Mouse (Mus musculus): ENCODE measurements at regions not wholly inside any gene's neighbourhood (a gene's known extent, or its start where the extent isn't known, plus 50 kb on each side); places are given as distances from the start of the nearest gene placed in this dataset.

DNA sequence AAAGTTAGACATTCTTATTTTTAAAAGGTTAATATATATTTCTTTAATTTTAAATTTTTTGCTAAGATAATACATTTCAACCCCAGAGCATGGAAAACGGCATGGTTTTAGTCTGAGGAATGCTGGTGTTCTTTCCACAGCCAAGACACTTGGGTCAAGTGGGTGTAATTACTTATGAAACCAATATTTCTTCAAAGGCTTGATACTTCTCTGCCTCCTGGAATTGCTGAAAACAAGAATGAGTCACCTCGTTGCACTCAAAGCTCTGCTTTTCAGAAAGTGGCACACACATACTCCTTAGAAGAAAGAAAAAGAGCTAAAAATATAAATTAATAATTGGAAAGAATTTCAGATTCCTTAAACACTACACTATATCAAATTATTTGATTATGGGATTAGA is 331.8 kb upstream of the Btbd3 start:
- WGBS = 87% methylated on average over 2 of the region's 2 CpGs
- ATAC-seq (ENCODE audit: low read depth) = no peak
- H3K36me3 ChIP-seq = no peaks in the 10 kb centered on the region

DNA sequence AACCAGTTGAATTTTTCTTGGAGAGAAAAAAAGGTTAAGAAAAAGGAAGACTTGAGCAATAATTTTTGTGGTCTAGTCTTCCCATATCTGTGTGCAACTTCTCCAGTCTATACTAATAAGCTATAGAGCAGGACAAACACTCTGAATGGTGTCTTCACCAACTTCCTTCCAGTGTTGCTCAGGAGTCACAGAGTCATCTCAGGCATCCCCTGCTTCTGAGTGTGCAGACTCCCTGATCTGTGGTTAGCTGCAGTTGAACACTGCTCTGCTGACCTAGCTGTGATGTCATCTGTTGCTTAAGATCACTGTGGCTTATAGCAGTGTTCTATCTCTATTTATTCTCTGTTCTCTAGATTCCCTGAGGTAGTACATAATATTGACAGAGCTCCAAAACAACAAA is 357.9 kb upstream of the Btbd3 start:
- H3K9me3 ChIP-seq = no peaks in the 10 kb centered on the region
- no peaks in the 10 kb centered on the region for H3K27me3 ChIP-seq
- no peak overlapping the region for H3K4me3 ChIP-seq
- H3K4me1 ChIP-seq (replicated peaks) = no peaks in the 10 kb centered on the region
- H3K4me2 ChIP-seq = no peak overlapping the region
- no peak overlapping the region for H3K27ac ChIP-seq (replicated peaks)
- ATAC-seq (ENCODE audit: low read depth) = no peak
- no peaks in the 10 kb centered on the region for H3K36me3 ChIP-seq
- H3K9ac ChIP-seq = no peak overlapping the region

More for the DNA sequence above, 331.8 kb upstream of the Btbd3 start:
- H3K4me1 ChIP-seq (replicated peaks) = no peaks in the 10 kb centered on the region
- H3K4me2 ChIP-seq = no peak overlapping the region
- H3K27ac ChIP-seq (replicated peaks) = no peak overlapping the region
- H3K9ac ChIP-seq = no peak overlapping the region
- no peaks in the 10 kb centered on the region for H3K9me3 ChIP-seq
- H3K4me3 ChIP-seq = no peak overlapping the region
- no peaks in the 10 kb centered on the region for H3K27me3 ChIP-seq

DNA sequence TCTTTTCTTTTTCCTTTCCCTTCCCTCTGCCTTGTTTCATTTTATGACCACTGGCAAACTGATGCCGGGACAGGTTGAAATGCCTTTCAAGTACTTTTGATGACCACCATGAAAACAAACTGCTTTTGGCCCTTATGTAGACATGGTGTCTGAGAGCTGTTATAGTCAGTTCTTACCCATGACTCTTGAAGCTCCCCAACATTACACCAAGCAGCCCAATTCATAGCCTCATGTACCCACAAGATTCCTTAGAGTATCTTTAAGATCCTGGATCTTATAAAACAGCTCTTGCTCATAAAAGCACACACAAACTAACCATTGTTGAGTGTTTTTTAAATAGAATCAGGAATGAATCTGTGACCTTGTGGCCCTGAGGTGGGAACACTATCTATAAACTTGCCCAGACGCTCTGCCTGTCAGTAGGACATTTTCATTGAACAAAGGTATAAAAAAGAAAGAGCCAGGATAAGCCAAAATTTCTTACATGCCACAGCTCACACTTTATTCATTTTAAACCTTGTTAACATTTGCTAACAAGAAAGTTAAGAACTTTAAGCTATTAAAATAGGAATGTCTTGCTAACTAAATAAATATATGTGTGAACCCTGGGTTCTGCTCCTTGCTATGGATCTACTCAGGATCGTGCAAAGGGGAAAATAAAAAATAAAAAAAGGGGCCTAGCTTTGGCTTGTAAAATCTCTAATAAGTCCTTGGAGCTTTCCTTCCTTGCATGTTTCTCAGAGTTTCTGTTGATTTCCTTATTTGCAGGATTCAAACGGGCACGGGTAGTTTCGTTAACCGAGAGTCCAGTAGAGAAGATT is 375.9 kb upstream of the Btbd3 start:
- Histone ChIP-seq H3K27ac (replicated peaks) (no peak overlapping the region), H3K9me3 (no peaks in the 10 kb centered on the region), H3K4me2 (no peak overlapping the region), H3K27me3 (no peaks in the 10 kb centered on the region), H3K4me1 (replicated peaks) (no peaks in the 10 kb centered on the region), H3K9ac (no peak overlapping the region), H3K4me3 (no peak overlapping the region), H3K36me3 (no peaks in the 10 kb centered on the region)
- ATAC-seq (ENCODE audit: low read depth) = no peak
- WGBS = 85% methylated on average over 7 of the region's 7 CpGs

DNA sequence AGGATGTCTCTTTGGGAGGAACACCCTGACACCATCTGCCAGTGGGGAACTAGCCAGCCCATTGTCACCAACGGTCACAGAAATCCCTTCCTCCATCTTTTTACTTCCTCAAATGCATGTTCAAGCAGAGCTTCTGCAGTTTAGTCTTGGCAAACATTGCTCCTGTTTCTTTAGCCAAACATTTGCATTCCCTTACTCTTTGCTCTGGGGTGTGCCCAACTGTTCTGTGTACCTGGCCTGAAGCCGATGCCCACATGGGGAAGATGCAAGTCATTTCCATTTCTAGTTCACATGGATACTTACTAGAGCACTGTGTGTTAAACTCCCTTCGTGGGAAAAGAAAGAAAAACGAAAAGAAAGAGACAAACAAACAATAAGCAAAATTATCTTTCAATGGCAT is 386.7 kb upstream of the Btbd3 start:
- no peak overlapping the region for H3K9ac ChIP-seq
- H3K27ac ChIP-seq (replicated peaks) = no peak overlapping the region
- no peaks in the 10 kb centered on the region for H3K4me1 ChIP-seq (replicated peaks)
- no peaks in the 10 kb centered on the region for H3K27me3 ChIP-seq
- no peak for ATAC-seq (ENCODE audit: low read depth)
- no peak overlapping the region for H3K4me3 ChIP-seq
- WGBS = 84% methylated on average over 4 of the region's 4 CpGs
- no peaks in the 10 kb centered on the region for H3K9me3 ChIP-seq
- H3K4me2 ChIP-seq = no peak overlapping the region
- no peaks in the 10 kb centered on the region for H3K36me3 ChIP-seq

DNA sequence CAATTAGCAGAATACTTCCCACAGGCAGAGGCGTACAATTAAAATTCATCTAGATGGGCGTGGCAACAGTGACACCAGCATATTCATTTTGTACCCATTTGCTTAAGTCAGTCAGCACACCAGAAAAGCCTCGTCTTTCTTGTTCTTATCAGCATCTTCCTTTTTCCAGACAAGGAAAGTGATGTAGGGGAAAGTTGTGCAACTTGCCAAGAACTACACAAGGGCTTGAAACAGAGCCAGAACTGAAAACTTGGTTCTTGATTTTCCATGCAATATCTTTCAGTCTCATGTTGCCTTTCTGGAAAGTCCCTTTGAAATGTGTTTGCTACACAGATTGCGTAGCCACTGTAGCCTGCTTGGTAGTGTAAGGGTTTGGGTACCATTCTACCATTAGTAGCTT is 401.9 kb upstream of the Btbd3 start:
- Histone ChIP-seq H3K9me3 (no peaks in the 10 kb centered on the region), H3K27me3 (no peaks in the 10 kb centered on the region), H3K27ac (replicated peaks) (no peak overlapping the region), H3K9ac (no peak overlapping the region), H3K4me1 (replicated peaks) (no peaks in the 10 kb centered on the region), H3K4me2 (no peak overlapping the region), H3K36me3 (no peaks in the 10 kb centered on the region), H3K4me3 (no peak overlapping the region)
- WGBS = 81% methylated on average over 4 of the region's 4 CpGs
- no peak for ATAC-seq (ENCODE audit: low read depth)

DNA sequence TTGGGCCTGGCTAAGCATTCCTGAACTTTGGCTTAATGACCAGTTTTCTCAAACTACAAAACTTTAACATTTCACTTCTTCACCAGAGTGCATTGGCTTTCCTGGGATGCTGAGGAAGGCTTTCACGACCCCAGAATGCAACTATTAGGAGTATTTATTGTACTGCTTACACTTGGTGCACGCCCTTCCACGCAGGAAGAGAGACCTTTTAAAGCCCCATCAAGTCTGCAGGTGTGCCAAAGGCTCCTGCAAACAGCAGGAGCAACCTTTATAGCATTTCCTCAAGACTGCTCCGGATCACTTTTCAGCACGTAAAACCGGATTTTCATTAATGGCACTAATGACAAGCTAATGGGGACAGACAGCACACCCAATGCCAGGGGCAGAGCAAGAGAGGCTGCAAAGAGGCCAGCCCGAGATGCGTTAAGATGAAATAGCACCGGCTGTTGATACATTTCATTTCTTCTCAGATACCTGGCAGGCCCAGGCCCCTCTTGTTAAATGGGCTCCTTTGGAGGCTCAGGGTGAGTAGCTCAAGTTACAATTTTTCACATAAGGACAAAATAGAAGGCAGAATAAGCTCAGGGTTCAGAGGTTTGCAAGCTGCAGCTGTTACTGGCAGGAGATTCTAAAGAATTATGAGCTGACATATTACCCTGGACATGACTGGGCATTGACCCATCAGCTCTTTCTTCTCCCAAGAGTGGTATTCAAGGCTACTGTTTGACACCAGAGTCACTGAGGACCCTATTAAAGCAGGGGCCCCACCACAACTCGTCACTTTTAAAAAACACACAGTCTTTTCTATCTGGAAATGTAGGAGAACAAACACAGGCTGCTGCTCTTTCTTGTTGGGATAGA is 402.7 kb upstream of the Btbd3 start:
- no peaks in the 10 kb centered on the region for H3K9me3 ChIP-seq
- H3K9ac ChIP-seq = no peak overlapping the region
- H3K27me3 ChIP-seq = no peaks in the 10 kb centered on the region
- H3K36me3 ChIP-seq = no peaks in the 10 kb centered on the region
- 69% methylated on average over 10 of the region's 10 CpGs for WGBS
- no peak overlapping the region for H3K4me2 ChIP-seq
- H3K27ac ChIP-seq (replicated peaks) = no peak overlapping the region
- ATAC-seq (ENCODE audit: low read depth) = no peak
- no peaks in the 10 kb centered on the region for H3K4me1 ChIP-seq (replicated peaks)
- no peak overlapping the region for H3K4me3 ChIP-seq

DNA sequence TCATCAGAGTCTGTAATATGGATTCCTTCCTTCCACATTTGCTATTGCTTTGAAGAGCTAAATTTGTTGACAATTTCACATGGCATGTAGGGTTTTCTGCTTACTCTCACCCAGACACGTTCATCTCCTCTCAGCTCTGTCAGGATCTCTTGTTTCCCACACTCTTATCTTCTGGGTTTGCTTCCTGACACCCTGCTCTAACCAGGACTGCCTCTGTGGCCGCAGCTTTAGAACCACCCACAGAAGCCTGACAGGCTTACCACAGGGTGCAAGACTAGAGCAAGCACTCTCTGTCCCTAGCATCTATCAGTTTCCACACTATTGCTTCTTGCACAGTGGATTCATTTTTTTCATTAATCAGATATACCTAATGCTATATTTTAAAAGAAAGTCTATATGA is 408.5 kb upstream of the Btbd3 start:
- no peak for ATAC-seq (ENCODE audit: low read depth)
- H3K9me3 ChIP-seq = no peaks in the 10 kb centered on the region
- H3K36me3 ChIP-seq = no peaks in the 10 kb centered on the region
- no peak overlapping the region for H3K27ac ChIP-seq (replicated peaks)
- H3K27me3 ChIP-seq = no peaks in the 10 kb centered on the region
- H3K4me2 ChIP-seq = no peak overlapping the region
- no peaks in the 10 kb centered on the region for H3K4me1 ChIP-seq (replicated peaks)
- no peak overlapping the region for H3K9ac ChIP-seq
- no peak overlapping the region for H3K4me3 ChIP-seq
- 58% methylated on average over 2 of the region's 2 CpGs for WGBS

DNA sequence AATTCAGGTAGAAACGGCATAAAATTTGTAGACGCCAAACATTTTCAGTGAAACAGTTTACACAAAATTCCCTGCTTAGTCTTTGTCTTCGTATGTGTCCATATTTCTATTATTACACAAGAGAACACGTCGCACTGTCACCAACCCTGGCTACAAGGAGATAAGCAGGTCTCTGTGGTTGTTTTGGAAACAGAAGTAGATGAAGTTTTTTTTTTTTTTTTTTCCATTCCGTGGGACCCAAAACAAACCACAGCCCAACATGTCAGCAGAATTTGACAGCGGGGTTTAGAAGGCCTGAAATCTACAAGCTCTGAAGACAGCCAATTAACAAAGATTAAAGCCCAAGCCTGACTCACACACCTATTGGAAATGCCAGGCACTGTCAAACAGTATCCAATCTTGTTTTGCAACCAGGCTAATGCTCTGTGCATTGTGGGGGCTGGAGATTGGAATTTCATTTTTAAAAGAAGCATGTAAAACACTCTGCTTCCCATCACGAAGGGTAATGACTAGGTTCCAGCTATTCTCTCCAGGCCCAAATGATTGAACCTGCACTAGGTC is 428.5 kb upstream of the Btbd3 start:
- H3K4me2 ChIP-seq = no peak overlapping the region
- H3K27me3 ChIP-seq = no peaks in the 10 kb centered on the region
- H3K36me3 ChIP-seq = no peaks in the 10 kb centered on the region
- ATAC-seq (ENCODE audit: low read depth) = no peak
- H3K4me1 ChIP-seq (replicated peaks) = no peaks in the 10 kb centered on the region
- H3K9me3 ChIP-seq = no peaks in the 10 kb centered on the region
- H3K27ac ChIP-seq (replicated peaks) = no peak overlapping the region
- no peak overlapping the region for H3K4me3 ChIP-seq
- WGBS = 84% methylated on average over 8 of the region's 8 CpGs
- no peak overlapping the region for H3K9ac ChIP-seq

DNA sequence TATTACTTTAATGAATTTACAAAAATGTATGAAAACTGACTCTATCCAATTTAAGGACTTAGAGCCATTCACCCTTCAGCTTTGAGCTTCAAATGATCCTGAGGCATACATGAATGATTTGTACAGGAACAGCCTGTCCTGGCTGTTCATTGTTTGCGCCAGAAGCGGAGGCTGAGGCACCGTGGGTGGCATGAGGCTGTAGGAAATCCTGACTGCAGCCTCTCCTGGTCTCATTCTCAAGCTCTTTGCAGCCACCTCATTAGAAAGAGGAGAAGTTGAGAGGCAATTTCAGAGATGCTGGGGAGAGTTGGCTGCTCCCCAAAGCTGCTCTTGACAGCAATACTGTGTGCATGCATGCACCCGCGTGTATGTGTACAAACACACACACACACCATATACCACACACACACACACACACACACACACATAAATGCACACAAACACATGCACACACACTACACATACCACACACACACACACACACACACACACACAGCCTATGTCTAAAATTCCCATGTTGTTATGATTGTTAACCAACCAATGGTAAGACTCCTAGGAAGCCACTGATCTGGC is 434.9 kb upstream of the Btbd3 start:
- H3K9me3 ChIP-seq = no peaks in the 10 kb centered on the region
- no peak overlapping the region for H3K27ac ChIP-seq (replicated peaks)
- ATAC-seq (ENCODE audit: low read depth) = no peak
- no peaks in the 10 kb centered on the region for H3K27me3 ChIP-seq
- no peak overlapping the region for H3K9ac ChIP-seq
- no peaks in the 10 kb centered on the region for H3K36me3 ChIP-seq
- H3K4me1 ChIP-seq (replicated peaks) = no peaks in the 10 kb centered on the region
- no peak overlapping the region for H3K4me2 ChIP-seq
- H3K4me3 ChIP-seq = no peak overlapping the region
- WGBS = 54% methylated on average over 5 of the region's 5 CpGs

DNA sequence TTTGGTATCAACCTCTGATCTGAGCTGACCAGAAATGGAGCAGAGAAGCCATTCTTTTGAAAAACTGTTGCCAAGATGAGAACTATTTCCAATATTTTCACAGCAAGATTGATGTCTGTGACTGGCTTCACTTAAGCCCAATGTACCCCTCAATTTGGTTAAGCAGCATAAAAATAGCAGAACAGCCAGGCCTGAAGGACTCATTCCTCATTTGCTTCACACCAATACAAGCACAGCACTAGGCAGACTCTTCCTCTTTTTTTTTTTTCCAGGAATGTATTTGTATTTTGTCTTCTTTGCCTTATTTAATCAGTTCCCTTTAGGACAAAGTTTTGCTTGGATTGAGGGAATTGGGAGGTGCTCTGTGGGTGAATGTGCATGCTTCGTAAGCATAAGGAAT is 441.4 kb upstream of the Btbd3 start:
- H3K4me3 ChIP-seq = no peak overlapping the region
- no peaks in the 10 kb centered on the region for H3K27me3 ChIP-seq
- no peak overlapping the region for H3K4me2 ChIP-seq
- H3K9me3 ChIP-seq = no peaks in the 10 kb centered on the region
- no peak for ATAC-seq (ENCODE audit: low read depth)
- WGBS = 92% methylated on average over 1 of the region's 1 CpGs
- no peak overlapping the region for H3K9ac ChIP-seq
- no peaks in the 10 kb centered on the region; the same call in 1 of the 2 replicates for H3K4me1 ChIP-seq (replicated peaks)
- no peak overlapping the region for H3K27ac ChIP-seq (replicated peaks)
- H3K36me3 ChIP-seq = no peaks in the 10 kb centered on the region

DNA sequence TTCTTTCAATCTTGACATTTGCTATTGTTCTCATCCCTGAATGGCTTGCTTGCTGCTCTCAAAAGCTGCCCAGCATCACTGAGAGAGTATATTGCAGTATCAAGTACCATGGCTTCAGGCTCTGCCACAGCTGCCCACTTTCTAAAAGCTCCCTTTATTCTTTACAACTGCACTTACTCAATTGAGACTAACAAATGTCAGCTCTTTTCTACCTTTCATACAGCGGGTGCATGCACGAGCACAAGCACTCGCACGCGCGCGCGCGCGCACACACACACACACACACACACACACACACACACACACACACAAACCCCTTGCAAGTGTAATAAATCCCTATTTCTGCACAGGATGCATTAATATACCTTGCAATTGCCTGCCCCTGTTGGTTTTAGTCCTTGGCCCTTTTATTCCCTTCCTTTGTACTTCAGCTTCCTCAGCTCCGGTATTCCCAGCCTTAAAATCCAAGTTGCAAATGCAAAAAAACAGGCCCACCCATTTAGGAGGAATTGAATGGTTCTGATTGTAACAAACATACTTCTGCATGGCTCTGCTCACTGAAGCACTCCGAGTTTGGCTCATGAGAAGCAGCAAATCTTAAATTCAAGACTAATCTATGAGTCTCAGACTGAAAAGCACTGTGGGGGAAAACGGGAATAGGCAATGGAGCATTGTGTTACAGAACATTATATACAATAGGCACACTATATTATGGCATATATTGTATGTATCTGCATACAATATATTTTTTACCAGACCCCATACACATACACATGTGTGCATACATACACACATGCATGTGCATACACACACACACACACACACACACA is 447.7 kb upstream of the Btbd3 start:
- ATAC-seq (ENCODE audit: low read depth) = peak; percentile 80
- no peaks in the 10 kb centered on the region for H3K27me3 ChIP-seq
- peaks cover 13% of the 10 kb centered on the region for H3K4me1 ChIP-seq (replicated peaks)
- H3K27ac ChIP-seq (replicated peaks) = peak overlapping the region; percentile 38; the same call in 1 of the 2 replicates
- peak overlapping the region; percentile 51 for H3K4me2 ChIP-seq
- 34% methylated on average over 13 of the region's 13 CpGs for WGBS
- no peaks in the 10 kb centered on the region for H3K9me3 ChIP-seq
- H3K9ac ChIP-seq = peak overlapping the region; percentile 56
- H3K4me3 ChIP-seq = peak overlapping the region; percentile 18
- H3K36me3 ChIP-seq = no peaks in the 10 kb centered on the region
